Mouse (Mus musculus) cerebellum, postnatal 25 days (tissue): ENCODE data around the gene Six5.
A peak's percentile ranks its signal among the peaks of the same experiment; 100 is the strongest.

Experiments
- DNase-seq, 2 experiments: peaks; one replicate each; pipeline ENCODE4 v3.0.0; 2021; ENCODE audit warnings: mixed read lengths in 2 of 2

The Six5 gene

DNA sequence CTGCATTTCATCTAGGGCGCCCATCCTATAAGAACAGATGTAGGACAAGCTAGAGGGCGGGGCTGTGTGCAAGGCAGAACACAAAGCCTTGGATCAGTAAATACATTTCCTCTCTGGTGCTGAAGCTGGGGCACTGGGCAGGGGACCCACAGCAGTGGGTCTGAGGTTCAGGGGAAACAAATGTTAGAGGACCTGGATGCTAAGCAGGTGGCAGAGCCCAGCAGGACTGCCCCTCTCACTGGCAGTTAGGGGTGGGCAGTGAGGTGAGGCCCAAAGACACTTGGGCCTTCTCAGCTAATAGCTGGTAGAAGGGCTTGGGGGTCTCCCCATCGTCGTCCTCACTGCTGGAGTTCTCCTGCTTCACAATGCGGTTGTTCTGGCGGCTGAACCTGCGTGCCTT lies 4.4 kb downstream of the Six5 start:
- no peak for DNase-seq

DNA sequence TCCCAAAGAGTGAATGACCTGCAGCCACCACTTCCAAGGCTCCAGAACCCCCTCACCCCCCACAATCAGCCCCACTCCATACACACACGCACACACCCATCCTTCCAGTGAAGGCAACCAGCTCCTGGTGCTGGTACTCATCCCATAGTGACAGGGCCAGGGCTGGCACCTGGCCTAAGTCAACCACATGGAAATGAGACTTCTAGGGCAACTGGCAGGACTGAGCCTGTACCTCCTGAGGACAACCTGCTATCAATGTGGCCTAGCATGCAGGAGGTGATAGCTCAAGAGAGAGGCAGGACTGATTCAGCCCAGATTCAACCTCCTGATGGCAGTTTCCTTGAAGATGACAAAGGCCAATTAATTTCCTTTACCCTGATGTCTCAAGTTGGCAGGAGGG lies 5.9 kb downstream of the Six5 start:
- DNase-seq = no peak

DNA sequence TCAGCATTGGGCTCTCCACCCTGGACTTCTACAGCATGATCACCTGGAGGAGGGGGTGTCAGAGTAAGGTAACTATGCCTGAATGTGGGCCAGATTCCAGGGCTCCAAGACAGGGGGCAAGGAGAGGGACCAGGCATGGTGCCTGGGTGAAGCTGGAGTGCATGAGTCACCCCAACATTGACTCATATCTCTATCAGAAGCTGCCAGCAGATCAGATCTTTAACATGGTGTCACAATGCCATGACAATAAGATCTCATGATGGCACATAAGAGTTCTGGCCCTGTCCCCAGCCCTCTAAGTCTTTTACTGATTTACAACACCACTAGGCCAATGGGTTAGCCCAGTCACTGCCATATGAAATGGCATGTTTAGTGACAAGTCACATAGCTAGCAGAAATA lies 9.3 kb downstream of the Six5 start:
- DNase-seq = no peak

DNA sequence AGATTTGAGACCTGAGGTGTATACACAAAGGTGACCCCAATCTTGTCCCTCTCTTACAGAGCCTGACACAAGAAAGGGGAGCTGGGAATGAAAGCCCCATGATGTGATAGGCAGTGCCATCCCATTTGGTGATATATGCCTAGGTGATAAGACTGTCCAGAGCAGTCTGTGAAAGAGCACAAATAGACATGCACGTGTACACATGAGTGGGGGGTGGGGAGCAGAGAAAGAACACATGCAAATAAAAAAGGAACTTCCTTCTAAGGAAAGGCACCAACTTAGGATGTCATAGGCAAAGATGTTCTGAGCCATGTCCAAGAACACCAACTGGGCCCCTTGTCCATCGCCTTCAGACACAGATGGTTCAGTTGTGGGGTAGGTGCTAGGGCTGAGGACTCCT lies 10.1 kb downstream of the Six5 start:
- DNase-seq = no peak

DNA sequence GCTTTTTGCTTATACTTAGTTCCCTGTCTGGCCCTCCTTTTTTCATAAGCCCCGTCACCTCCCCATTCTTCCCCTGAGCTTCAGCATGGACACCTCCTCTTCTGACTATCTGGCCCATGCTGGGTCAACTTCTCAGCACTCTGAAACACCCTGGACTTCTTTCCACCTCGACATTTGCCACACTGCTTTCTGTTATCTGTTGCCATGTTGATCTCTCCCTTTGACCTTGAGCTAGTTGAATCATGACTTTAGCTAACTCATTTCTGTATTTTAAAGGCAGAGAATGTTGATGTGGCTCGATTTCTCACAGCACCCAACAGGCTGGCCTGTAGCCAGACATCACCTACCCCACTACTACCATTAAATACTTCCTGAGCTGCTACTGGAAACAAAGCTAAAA lies 13.0 kb downstream of the Six5 start:
- DNase-seq = no peak

DNA sequence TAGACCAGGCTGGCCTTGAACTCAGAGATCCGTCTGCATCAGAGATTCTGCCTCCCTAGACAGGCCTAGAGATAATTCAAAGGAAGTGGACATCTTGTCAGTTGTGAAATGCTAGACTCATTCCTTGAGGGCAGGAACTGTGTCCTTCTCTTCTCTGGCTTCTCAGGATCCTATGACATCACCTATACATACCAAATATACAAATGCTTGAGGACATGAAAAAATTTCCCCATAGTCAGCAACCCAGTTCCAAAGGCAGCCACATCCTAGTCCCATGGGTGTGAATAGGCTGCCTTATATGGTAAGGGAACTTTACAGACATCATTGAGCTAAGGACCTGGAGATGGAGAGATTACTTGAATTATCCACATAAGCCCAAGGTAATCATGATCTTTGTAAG lies 15.2 kb downstream of the Six5 start:
- no peak for DNase-seq

DNA sequence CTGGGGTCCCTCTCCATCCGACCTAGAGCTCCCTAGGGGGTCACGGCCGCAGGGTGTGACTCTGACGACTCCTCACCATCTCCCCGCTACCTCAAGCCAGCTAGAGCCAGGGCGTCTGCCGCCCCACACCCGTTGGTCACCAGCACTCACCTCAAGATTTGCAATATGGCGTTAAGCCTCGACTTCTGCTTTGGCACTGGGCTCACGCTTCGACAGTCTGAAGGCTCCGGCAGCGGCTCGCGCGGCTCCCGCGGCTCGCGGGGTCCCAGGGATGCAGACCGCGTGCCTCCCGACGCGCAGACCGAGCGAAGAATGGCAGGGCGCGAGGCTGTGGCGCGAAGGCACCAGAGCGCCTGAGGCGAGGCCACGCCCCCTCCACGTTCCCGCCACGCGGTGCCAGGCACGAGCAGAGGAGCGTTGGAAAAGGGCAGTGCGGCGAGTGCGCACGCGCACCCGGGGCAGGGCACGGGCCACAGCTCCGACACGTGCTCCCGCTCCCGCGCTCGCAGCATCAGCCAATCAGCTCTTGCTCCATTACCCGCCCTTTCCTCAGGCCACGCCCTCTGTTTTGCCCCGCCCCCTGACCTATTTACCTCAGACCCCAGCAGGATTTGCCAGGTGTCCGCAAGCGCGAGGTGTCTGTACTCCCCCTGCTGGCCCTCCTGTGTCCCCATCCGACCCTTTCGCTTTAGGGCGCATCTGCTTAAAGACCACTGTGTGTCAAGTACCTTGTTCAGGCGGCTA lies 23.8 kb downstream of the Six5 start, which contains the start of gene Gm4969:
Gene Gm4969, minus strand, starts transcription at position 341 of the 744 bp plus-strand sequence.
- peak; percentile 58 to 76 for DNase-seq

DNA sequence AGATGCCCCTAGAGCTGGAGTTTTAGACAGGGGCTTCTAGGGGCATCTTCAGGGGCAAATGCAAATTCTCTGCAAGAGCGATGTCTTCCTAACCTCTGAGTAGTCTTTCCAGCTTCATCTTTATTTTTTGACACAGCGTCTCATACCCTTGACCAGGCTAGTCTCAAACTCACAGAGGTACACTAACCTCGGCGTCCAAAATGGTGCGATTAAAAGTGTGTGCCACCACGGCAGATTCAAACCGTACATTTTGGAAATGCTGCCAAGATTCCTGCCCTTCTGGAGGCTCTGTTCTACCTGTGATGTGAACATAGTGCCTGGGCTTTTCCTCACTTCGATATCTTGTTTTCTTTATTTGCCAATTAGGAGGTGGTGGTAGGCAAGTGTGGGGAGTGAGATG lies 24.7 kb downstream of the Six5 start:
- peak in 1 of 2 experiments; percentile 19 for DNase-seq

DNA sequence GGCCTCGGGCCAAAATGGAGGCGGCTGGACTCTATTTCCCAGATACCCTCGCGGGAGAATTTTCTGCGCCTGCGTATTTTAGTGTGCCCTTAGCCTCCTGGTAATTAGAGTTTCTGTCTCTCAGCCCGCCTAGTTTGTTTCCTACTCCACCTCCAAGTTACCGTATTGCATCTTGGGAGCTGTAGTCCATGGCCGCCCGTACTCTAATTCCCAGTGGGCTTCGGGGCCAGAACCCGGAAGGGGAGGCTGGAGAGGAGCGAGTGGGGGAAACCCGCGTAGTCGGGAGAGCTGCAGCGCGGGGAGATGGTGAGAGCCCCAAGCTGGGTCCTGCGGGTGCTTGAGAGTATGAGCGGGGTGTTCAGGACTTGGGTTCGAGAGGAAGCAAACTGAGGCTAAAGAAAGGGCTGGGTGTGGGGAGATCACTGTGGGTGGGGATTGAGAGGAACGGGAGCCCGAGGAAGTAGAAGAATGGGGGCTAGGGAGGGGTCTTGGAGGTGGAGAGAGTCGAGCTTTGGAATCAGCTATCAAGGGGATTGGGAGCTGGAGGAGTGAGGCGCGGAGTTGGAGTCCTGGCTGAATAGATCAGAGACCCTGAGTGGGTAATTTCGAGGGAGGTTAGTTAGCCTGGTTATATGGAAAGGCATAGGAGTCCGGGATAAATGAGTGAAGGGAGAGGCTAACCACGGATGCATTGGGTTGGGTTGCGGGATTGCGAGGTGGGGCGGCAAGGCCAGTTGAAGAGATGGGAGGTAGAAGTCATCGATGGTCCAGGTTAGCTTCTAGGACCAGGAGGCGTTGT lies 25.4 kb downstream of the Six5 start, which contains the start of gene Fbxo46:
Gene Fbxo46, plus strand, starts transcription at position 229 of the 799 bp plus-strand sequence.
- DNase-seq = peak; percentile 87 to 92

DNA sequence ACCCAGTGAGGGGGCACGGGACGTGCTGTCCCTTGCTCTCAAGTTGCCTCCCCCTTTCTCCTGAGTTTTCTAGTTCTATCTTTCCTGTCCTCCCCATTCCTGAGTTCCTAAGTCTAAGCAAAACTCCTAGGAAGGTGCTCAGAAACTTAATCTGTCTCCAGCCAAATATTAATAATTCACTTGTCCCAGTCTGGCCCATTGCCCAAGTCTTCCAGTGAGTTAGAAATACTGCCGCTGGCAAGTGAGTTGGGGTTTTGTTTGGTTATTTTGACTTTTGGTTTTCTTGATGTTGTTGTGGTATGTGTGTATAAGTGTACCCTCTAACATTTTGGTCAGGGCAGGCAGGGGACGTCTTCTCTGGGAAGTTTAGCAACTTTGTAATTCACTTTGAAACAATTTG lies 27.3 kb downstream of the Six5 start:
- no peak for DNase-seq

DNA sequence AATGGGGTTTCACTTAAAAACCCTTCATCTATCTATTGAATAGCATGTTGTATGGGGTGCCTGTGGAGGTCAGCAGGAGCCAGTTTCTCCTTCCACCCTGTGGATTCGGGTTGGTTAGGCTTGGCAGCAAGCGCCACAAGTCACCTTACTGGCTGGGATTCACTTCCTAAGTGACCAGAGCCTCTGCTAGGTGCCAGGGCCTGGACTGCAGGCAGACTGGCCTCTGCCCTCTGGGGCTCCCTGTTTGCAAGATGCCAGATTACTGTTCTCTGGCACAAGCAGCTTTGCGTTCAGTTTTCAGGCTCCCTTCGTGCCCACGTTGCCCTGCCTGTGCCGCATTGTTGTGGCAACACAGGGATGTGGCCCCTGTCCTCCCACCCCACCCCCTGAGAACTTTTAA lies 30.3 kb downstream of the Six5 start:
- no peak for DNase-seq

DNA sequence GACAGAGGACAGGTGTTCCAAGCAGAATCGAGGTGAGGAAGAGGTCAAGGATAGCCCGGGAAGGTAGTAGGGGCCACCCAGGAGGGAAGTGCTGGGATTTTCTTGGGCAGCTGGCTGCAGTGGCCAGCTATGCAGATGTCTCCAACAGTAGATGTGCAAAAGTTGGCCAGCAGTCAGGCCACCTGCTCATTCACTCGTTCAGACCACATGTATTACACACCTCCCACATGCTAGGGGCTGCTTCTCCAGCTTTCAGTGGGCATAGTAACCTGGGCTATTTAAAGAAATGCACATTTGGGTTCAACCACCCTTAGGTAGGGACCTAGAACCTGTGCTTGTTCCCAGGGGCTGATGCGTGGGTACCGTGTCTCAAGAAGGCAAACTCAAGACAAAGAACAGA lies 33.4 kb downstream of the Six5 start:
- no peak for DNase-seq

DNA sequence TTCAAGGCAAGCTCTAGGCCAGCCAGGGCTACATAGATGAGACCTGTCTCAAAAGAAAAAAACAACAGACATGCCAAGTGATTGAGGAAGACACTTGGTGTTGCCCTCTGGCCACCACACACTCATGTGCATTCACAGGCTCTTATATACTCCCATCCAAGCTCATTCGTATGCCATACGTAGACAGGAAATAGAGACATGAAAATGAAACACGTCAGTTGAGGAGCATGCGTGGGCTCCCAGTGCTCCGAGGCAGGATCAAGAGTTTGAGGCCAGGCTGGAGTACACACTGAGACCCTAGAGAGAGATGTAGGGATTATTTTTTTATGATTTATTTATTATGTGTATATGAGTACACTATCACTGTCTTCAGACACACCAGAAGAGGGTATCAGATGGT lies 35.0 kb downstream of the Six5 start:
- DNase-seq = no peak

DNA sequence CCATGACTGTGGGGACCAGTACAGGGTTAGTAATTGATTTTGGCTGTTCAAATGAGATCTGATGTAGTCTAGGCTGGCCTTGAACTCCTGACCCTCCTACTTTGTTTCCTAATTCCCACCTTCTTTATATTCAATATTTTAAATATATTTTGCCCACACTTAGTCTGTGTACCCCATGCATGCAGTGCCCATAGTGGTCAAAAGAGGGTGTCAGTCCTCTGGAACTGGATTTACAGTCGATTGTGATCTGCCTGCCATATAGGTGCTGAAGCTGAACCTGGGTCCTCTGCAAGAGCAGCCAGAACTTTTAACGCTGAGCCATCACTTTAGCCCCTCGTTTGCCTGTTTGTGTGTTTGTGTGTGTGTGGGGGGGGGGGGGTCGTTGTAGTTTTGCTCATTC lies 36.3 kb downstream of the Six5 start:
- peak in 1 of 2 experiments; percentile 44 for DNase-seq

DNA sequence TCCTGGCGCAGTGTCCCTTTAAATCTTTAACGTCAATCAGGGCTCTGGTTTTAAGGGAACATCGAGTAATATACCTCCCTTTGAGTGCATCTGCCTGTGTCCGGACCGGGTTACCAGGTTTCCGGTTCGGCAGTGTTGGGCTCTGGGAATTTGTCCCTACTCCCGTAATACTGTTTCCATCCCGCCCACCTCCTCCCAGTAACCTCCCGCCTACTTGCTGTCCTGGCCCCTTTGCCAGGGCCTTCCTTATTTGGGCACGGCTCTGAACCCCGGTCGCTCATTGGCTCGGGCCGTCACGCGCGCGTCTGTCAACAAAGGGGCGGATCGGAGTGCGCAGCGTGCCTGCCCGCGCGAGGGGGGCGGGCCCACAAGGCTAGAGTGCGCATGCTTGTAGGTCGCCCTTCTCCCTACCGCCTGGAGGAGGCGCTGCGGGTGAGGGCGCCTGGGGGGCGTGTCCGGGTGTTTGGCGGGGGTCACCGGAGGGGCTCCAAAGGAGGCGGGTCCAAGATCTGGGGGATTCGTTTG lies 37.0 kb downstream of the Six5 start:
- peak; percentile 96 to 98 for DNase-seq

DNA sequence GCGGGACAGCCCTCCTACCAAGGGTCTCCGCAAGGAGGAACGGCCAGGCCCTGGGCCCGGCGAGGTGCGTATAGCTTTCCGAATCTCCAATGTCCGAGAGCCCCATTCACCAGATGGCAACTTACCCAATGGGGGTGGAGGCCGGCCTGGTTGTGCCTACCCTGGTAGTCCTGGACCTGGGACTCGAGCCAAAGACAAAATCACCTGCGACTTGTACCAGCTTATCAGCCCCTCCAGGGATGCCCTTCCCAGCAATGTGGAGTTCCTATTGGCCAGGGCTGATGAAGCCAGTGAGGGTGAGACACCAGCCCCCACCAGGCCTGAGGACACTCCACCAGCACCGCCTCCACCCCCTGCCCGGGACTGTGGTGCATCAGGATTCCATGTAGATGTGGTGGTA lies 41.8 kb downstream of the Six5 start:
- peak in 1 of 2 experiments; percentile 39 for DNase-seq

DNA sequence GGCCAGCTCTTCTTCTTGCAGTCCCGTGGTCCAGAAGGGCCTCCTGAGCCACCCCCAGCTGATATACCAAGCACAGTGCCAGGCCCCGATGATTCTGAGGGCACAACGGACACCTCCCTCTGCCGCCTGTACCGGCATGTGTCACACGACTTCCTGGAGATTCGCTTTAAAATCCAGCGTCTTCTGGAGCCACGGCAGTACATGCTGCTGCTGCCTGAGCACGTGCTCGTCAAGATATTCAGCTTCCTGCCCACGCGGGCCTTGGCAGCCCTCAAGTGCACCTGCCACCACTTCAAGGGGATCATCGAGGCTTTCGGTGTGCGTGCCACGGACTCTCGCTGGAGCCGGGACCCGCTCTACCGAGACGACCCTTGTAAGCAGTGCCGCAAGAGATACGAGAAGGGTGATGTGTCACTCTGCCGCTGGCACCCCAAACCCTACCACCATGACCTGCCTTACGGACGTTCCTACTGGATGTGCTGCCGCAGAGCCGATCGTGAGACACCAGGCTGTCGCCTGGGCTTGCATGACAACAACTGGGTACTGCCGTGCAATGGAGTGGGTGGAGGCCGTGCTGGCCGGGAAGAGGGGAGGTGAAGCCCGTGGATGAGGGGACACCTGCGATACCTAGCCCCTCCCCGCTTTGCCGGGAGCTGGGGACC lies 42.4 kb downstream of the Six5 start:
- no peak for DNase-seq

DNA sequence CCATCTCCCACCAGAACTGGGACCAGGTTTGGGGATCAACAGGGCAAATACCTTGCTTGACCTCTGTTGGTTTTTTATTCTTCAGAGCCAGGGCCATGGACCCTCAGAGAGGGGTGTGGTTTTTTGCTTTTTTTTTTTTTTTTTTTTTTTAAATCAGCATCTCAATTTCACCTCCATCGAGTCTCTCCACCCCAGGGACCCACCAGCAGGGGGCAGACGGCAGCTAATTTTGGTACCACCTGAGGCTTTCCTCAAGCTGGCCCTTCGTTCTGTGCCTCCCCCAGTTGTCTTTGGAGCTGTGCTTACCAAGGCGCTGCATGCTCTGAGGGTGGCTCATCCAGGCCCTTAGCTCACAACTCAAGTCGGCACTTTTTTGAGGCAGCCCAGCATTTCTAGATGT lies 43.0 kb downstream of the Six5 start:
- peak in 1 of 2 experiments; percentile 68 for DNase-seq

DNA sequence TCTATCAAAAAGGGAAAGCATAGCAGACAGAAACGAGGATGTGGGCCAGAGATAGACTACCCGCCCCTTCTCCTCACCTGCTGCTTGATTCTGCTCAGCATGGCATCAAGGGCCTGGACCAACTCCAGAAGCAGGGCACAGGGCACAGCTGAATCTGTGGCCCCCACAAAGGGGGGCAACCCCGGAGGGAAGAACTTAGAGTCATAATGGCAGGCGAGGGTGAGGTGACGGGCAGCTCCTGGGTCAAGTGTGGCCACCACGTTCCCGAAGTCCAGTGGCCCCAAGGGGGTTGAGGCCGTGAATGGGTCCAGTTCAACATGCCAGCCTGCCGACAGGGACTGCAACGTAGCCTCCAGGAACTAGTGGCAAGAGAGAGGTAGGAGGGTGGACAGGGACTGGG lies 52.4 kb downstream of the Six5 start:
- DNase-seq = no peak

DNA sequence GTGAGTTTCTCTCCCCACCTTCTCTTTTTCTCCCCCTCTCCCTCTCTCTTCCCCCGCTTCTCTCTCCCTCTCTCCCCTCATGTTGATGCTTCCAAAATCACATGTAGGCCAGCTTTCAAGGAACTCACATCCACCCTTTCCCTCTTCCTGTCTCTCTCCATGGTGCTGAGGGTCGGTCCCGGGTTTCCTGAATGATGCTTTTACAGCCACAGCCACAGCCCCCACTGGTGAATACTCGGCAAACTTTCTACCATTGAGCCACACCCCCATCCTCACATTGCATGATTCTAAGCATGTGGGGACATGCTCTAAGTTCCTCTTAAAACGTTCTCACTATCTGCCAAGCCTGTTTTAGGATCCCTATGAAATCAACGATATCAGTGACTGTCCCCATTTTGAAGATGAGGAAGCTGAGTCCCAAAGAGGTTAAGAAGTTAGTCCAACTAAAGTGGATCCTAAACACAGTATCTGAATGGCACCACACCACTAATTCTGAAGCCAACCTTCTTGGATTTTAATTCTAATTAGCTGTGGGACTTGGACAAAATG lies 53.2 kb downstream of the Six5 start:
- DNase-seq = no peak
